Mouse (Mus musculus) cortical plate, adult 2 months (tissue): ENCODE data around the gene Plxnb2.

Source experiments
- CTCF ChIP-seq: fragments of 200-500 bp; IDR thresholded peaks from 2 replicates; pipeline ENCODE4 v1.5.1; 2011; ENCODE audit warnings: mild to moderate bottlenecking, control low read depth, low read length; ENCODE audit not compliant: insufficient read depth; ENCODE audit errors: extremely low read depth
- POLR2A ChIP-seq: fragments of 200-500 bp; IDR thresholded peaks from 2 replicates; pipeline ENCODE4 v1.6.1; 2011; ENCODE audit warnings: mild to moderate bottlenecking, low read length, control low read depth; ENCODE audit not compliant: insufficient read depth; ENCODE audit errors: extremely low read depth

DNA sequence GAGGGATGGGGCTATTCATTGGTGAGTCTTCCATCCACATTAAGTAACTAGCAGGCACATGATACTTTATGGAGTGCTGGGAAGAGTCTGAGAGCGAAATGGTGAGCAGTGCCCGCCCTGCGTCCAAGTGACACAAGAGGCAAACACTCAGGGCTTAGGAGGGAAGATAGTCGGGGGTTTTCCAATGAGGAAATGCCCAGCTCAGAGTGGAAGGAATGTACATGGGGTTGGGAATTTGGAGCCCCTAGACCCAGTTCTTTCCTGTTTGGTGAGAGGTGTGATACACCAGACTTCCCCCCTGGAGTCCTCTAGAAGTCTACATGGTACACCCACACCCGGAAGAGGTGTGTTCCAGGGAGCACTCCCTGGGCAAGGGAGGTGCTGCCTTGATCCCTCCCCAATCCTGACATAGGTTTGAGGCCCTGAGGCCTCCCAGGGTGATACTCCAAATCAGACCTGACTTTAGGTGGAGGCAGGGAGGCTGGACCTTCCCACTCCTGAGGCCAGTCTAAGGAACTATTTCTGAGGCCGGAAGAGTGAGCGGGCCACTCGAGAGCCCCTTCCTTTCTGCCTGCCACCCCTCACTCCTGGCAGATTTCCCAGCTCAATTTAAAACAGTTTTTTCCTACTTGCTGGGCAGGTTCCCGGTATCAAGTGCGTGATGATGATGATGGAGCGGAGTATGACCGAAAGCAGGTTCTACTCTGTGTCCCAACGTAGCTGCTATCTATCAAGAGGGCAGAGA is 5.0 kb downstream of the Plxnb2 start:
- TF ChIP-seq CTCF (no peak), POLR2A (no peak)
